Mouse (Mus musculus): Measurements from ENCODE around the gene Cacnb2. TPM values are rescaled to one million over a fixed set of nuclear protein-coding genes. Genes with fewer than 3 reads are reported as not detected.

The Cacnb2 gene
- total RNA-seq, 2 experiments from 2014 or later, result 45.8 to 61.0 TPM

DNA sequence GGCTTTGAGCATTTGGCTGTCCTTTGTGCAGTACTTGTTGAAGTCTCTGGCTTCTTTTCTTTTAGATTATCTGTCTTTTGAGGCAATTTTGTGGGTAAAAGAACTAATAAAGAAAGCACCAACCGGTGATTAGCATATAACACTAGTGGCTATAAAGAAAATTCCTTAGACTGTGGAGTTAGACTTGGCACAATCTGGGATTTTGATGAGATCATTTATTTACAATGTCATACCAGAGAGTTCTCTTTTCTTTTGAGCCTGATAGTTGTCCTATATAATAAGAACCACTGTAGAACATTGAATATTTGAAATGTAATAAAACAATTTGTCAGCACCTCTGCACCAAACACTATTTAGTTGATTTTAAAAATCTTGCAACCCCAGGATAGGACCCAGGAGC is 141.9 kb downstream of the Cacnb2 start:
- intact Hi-C loops (cut with DNase I), result loop anchor here (5.0 kb wide), 1 partner anchor 128 kb away; no protein-coding TSS in a partner anchor
- no peak for DNase-seq (ENCODE audit: low spot score in 2 of 2)

DNA sequence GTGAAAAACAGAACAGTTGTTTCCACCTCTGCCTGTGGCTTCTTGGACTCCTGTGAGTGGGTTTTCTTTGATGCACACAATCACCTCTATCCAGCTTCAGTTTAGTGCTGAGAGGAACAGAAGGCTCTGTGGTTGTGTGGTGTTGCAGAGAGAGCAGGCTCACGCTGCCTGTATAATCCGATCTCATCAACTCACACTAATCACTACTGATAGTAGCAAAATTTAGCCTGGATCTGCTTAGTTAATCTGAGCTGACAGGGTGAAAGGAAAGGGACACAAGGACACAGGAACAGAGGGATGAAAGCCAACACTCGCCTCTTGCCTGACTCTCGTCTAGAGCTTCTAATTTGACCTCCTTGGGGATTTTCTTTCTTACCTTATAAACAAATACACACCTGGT is 160.0 kb downstream of the Cacnb2 start:
- intact Hi-C loops (cut with DNase I), result no loop called here
- DNase-seq (ENCODE audit: low spot score in 2 of 2), result no peak

DNA sequence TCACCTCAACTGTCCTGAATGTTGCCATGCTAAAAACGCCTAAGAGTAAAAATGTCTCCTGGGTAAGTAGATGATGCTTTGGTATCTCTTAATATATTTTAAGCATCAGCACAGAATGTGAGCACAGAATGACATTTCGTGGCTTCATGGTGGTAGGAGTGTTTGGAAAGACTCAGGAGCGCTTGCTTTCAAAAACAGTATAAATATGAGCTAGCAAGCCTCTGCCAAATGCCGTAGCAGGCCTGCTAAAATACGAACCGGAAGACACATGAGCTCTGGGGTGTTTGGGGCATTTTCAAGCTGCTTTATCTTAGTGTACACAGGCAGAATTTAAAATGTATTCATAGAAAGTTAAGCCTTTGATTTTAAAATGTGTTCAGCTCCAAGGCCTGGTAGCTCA is 161.0 kb downstream of the Cacnb2 start:
- peak; percentile 41 to 52 for DNase-seq (ENCODE audit: low spot score in 2 of 2)
- intact Hi-C loops (cut with DNase I), result no loop called here

DNA sequence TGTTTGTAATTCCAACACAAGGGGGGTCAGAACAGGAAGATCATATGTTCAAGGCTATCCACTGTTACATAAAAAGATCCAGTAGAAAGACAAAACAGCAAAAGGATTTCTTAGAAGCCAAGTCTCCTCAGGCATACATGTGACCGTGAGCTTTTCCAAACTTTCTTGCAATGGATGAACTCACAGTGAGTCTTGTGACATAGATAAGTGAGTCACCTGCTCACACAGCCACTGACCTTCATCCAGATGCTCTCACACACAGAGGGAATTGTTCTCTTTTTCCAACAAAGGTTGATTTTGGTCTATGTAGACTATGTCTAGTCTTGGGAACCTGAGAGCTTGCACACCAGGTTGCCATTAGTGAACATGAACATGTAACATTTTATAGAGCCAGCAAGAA is 166.6 kb downstream of the Cacnb2 start:
- no peak for DNase-seq (ENCODE audit: low spot score in 2 of 2)
- intact Hi-C loops (cut with DNase I), result no loop called here

DNA sequence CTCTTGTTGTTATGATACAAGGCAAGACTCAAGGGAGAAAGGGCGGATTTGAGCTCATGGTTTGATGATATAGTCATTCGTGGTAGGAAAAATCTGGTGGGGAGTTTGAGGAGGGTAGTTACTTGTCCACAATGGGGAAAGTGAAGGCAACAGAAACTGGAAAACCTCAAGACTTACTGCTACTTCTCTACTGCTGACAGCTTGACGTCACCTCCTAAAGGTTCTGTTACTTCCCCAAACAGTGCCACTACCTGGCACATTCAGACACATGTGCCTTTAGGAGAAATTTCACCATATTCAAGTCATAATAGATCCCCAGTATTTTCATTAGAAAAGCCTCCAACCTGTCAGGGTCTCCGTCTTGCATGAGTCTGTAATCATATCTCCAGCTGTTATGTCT is 167.7 kb downstream of the Cacnb2 start:
- intact Hi-C loops (cut with DNase I), result no loop called here
- no peak for DNase-seq (ENCODE audit: low spot score in 2 of 2)

DNA sequence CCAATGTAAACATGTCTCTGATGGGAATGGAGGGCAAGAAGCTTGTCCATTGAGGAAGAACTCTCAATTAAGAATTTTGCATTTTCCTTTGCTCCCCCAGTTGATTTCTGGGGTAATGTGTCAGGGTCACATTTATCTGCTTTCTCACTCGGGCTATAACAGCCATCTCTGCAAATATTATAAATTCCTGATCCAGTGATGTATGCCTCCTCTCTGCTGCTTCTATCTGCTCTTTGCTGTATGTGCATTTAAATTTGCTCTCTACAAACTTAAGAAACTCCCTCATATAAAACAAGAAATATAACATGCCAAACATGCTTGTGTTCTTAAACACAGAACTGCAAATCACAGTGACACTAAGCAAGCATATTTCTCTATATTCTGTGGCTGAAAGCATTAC is 171.5 kb downstream of the Cacnb2 start:
- intact Hi-C loops (cut with DNase I), result no loop called here
- no peak for DNase-seq (ENCODE audit: low spot score in 2 of 2)

DNA sequence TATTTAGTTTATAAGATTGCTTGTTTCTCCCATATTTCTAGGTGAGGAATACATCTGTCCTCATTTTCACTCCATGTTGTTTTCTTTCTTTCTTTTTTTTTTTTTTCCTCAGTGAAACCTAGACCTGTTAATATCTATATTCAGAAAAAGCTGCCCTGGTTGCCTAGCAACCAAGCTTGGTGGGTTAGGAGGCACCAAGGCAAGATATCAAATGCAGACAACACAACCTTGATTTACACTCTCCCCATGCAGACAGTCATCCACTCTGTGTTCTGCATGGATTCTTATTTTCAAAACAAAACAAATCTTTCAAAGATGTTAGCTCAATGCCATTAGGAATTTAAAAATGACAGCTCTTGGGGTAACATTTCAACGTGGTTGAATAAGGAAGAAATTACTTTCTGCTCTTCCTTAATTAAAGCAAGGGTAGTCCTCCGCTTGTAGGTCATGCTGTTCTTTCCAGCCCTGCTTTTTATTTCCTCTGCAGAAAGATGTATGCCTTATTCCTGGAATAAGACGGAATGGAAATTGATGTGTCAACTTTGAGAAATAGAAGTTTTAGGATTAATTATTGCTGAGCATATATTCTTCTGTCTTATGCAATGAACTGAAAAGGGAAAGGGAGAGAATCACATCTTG is 172.1 kb downstream of the Cacnb2 start:
- intact Hi-C loops (cut with DNase I), result no loop called here
- DNase-seq (ENCODE audit: low spot score in 2 of 2), result no peak

DNA sequence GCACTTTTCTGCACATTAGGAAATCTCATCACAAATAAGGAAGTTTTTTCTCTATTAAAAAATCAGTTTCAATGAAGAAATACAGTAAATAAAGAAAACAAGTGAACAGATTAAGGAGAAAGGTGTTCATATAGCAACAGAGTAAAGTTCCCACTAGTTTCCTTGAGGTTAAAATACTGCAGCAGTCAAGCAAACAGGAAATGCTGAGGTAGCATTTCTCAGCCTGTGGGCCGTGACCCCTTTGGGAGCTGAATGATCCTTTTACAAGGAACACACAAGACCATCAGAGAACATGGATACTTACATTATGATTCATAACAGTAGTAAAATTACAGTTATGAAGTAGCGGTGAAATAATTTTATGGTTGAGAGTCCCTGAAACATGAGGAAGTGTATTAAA is 185.1 kb downstream of the Cacnb2 start:
- intact Hi-C loops (cut with DNase I), result no loop called here
- DNase-seq (ENCODE audit: low spot score in 2 of 2), result no peak

DNA sequence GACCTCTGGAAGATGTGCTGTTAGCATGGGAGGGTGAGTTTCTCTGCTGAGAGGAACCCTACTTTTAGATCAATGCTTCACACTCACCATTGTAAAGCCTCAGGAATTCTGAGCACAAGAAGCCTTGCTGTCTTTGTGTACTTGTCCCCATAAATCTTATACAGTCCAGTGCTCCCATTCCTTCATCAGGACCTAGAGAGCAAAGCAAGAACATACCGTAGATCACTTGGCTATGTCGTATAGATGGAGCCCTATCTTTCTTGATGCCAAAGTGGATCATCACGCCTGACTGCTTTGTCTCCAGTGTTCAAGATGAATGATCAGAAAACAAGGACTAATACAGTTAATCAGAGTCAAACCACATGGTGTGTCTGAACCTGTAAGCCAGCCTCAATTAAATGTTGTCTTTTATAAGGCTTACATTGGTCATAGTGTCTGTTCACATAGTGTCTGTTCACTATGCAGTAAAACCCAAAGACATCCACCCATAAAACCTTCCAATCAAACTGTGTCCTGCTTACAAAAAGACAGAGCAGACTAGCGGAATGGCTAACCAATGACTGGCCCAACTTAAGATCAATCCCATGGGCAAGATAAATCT is 198.7 kb downstream of the Cacnb2 start:
- no peak for DNase-seq (ENCODE audit: low spot score in 2 of 2)
- intact Hi-C loops (cut with DNase I), result no loop called here

DNA sequence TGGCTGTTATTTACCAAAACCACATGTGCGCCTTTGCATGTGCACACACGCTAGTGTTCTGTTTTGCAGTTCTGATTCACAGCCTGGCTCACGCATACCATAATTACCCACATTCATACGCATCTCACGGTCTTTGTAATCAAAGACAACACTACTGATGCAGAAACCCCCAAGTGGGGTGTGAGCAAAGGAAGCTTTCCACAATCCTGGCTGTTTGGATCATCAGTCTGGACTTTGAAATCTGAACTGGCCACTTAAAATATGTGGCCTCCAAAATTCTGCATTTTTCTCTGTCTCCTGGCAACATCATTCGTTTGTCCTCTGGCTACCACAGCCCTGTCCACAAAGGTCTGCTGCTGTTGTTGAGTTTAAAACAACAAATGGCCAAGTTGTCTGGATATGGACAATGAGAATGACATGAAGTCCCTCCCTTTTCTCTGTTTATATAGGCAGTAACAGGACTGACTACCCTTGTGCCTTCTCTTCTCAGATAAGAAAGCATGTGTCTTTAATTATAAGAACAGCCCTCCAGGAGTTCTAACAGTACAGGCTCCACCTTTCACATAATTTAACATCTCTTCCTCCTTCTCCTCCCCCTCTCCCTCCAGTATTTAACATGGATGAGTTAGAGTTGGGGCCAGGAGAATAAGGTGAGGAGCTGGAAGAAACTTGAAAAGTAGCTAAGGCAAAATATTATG is 204.9 kb downstream of the Cacnb2 start:
- intact Hi-C loops (cut with DNase I), result no loop called here
- DNase-seq (ENCODE audit: low spot score in 2 of 2), result no peak

DNA sequence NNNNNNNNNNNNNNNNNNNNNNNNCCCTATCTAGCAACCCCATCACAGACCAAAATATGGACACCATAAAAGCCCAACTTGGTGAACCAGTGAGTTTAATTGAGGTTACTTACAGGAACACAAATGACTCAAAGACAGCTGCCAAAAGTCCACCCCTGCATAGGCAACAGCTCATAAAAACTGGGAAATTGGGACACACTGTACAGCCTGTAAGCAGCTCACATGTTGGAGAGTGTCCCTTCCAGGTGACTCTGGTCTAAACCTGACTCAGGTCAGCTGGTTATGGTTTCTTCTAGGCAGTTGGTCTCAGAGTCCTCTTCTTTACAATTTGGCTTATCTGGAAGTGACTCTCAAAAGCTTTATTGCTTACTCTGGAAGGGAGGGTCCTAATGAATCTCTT is 212.1 kb downstream of the Cacnb2 start:
- intact Hi-C loops (cut with DNase I), result no loop called here
- DNase-seq (ENCODE audit: low spot score in 2 of 2), result no peak

DNA sequence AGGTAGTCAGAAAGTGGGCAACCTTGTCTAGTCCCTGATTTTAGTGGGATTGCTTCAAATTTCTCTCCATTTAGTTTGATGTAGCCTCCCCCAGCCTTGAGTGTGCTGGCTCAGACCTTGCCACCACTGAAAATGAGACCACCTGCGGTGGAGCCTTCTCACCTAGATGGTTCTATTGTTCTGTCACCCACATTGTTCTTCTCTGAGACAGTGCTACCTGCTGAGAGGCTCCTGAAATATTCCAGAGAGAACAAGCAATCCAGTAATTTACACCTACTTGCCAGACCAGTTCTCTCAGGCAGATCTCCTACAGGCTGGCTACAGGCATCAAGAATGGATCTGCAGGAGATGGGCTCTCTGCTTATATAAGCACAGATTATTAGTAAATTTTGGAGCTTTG is 215.8 kb downstream of the Cacnb2 start:
- no peak for DNase-seq (ENCODE audit: low spot score in 2 of 2)
- intact Hi-C loops (cut with DNase I), result no loop called here

DNA sequence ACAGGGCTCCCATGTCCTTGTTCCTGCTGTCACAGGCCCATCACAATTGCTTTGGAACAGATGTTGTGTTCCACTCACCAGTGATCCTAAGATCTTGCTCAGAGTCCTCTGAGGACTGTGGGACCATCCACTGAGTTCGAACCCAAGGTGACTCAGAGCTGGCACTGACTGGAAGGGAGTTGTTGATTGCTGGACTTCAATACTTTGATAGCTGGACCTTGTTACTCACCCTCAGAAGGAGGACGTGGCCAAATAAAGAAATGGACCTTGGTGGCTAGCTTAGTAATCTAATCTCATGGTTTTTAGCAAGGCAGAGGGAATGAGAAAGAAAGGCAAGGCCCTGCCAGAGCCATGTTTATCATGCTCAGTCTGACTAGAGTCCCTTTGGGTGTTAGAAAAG is 218.1 kb downstream of the Cacnb2 start:
- DNase-seq (ENCODE audit: low spot score in 2 of 2), result no peak
- intact Hi-C loops (cut with DNase I), result no loop called here

DNA sequence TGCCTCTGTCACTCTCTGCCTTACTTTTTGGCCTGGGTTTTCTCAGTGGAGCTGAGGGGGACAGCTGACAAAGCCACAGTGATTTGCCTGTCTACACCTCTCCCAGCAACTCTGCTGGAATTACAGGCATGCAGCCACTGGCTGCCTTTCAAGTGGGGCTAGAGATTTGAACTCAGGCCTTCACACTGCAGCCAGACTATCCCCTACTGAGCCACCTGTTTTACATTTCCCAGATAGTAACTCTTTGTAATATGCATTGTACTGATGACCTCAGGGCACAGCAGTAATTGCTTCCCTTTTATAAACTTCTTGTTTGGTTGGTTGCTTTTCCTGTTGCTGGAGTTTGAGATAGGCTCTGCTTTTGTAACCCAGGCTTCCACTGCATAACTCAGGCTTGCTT is 220.2 kb downstream of the Cacnb2 start:
- DNase-seq (ENCODE audit: low spot score in 2 of 2), result no peak
- intact Hi-C loops (cut with DNase I), result no loop called here

DNA sequence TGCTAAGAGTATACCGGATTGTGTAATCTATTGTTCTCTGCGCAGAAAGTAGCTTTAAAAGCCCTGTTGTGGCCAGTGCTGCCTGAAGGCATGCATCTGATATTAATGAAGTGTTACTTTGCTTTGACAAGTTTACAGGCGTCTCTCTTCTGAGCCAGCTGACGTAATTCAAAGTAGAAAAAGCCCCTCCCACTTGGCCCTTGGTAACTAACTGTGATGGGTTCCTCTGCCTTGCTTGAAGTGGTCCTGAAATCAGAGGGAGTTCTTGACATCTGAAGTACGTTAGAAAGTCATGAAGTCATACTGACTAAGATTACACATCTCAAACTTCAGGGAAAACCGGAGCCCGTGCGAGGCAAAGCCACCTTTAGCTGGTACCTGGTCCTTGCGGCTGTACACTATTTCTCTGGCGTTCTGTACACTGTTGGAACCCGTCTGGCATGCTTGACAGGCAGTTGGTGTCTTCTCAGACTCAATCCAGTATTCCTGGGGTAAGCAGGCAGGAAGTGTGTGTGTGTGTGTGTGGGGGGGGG is 221.0 kb downstream of the Cacnb2 start:
- intact Hi-C loops (cut with DNase I), result no loop called here
- DNase-seq (ENCODE audit: low spot score in 2 of 2), result no peak

DNA sequence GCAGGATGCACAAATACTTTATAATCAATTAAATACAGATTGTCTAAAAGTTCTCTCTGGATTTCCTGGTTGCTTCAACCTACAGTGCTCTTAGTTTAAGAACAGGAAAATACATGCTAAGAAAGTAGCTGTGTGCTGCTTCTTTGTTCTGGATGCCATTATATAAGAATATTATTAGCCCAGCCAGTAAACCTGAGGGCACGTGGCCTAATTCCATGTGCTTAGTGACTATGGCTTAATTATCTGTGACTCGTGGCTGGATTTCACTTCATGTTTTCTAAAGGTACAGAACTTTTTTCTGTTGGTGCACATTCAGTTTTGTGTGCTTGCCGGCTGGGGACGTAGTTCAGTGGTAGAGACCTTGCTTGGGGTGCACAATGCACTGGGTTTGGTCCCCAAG is 222.3 kb downstream of the Cacnb2 start:
- no peak for DNase-seq (ENCODE audit: low spot score in 2 of 2)
- intact Hi-C loops (cut with DNase I), result no loop called here

DNA sequence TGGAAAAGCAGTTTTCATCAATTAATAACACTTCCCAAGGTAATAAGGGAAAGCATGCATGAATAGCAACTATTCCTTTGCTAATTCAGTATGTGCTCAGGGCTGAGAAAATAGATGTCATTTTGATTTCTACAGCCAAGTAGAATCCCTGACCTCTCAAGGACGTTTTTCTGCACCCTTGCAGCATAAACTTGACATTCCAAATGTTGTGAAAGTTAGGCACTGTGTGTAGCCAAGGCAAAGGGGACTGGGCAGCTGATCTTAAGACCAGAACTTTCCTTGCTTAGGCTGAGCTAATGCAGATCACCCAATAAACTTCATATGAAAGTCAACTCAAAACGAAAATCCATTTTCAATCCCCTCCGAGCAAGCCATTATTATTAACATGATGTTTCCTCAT is 226.6 kb downstream of the Cacnb2 start:
- intact Hi-C loops (cut with DNase I), result no loop called here
- no peak for DNase-seq (ENCODE audit: low spot score in 2 of 2)

DNA sequence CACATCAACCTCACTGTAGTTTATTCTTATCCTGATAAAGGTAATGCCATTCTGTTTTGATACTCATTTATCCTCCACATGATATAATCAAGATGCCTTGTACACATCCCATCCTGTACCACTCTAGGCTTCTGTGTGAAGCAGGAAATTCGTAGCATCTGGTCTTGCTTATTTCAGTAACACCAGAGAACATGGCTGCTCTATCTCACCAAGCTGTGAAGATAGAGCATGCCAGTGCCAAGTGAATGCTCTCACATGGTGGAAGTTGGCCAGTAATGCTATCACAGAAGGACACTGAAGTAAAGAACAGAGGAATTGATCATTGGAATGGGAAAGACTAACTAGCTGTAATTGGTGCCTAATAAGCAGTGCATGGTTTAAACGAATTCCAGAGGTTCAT is 228.4 kb downstream of the Cacnb2 start:
- DNase-seq (ENCODE audit: low spot score in 2 of 2), result no peak
- intact Hi-C loops (cut with DNase I), result no loop called here

DNA sequence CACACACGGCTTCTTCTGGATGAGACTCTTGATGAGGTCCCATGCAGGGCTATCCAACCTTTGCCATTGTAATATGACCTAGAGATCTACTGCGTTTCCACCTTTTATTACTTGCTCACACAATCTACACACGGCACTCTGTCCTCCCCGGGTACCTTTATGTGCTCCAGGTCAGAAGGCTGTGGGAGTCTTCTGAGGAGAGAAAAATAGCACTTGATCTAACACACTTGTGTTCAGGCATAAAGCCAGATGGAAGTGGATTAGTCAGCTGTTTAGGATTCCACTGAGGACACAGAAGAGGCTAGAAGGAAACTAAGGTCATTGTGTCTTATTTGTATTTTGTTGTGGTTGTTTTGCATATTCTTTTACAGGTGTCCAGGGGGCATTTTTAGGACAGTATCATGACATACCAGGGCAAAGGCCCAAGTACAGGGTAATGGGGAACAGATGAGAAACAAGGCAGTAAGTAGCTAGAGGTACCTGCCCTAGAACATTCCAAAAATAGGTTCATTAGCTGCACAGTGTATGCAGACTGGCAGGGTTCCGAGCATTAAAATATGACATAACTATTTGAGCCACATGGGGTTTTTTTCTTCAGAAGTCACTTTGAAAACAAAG is 231.9 kb downstream of the Cacnb2 start:
- no peak for DNase-seq (ENCODE audit: low spot score in 2 of 2)
- intact Hi-C loops (cut with DNase I), result no loop called here

DNA sequence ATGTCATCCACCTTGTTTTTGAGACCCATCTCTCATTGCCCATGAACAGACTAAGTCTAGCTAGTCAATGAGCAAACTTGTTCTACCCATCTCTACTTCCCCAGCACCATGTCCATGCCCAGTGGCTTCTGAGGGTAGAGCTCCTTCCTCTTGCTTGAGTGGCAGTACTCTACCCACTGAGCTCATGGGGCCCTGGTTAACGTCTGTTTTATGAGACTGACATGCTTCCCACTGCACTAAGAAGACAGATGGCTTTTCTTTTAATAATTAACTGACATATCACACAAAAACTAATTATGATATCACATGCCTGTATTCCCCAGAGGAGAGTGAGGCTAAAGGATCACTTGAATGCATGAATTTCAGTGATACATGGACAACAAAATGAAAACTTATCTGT is 238.4 kb downstream of the Cacnb2 start:
- intact Hi-C loops (cut with DNase I), result no loop called here
- DNase-seq (ENCODE audit: low spot score in 2 of 2), result no peak

DNA sequence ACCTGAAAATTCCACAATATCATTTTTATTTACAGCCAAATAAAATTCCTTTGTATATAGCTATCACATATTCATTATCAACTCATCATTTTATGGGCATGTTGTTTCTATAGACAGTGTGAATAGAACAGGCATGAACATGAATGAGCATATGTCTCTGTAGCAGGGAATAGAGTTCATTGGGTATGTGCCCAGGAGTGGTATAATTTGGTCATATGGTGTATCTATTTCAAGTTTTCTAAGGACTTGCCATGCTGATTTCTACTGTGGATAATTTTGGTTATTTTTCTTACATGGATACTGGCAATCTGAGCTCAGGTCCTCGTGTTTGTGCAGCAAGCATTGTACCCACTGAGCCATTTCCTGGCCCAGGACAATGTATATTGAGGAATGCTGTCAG is 243.8 kb downstream of the Cacnb2 start:
- intact Hi-C loops (cut with DNase I), result no loop called here
- no peak for DNase-seq (ENCODE audit: low spot score in 2 of 2)
